Mouse (Mus musculus): ENCODE measurements at regions not wholly inside any gene's neighbourhood (a gene's known extent, or its start where the extent isn't known, plus 50 kb on each side); places are given as distances from the start of the nearest gene placed in this dataset.

DNA sequence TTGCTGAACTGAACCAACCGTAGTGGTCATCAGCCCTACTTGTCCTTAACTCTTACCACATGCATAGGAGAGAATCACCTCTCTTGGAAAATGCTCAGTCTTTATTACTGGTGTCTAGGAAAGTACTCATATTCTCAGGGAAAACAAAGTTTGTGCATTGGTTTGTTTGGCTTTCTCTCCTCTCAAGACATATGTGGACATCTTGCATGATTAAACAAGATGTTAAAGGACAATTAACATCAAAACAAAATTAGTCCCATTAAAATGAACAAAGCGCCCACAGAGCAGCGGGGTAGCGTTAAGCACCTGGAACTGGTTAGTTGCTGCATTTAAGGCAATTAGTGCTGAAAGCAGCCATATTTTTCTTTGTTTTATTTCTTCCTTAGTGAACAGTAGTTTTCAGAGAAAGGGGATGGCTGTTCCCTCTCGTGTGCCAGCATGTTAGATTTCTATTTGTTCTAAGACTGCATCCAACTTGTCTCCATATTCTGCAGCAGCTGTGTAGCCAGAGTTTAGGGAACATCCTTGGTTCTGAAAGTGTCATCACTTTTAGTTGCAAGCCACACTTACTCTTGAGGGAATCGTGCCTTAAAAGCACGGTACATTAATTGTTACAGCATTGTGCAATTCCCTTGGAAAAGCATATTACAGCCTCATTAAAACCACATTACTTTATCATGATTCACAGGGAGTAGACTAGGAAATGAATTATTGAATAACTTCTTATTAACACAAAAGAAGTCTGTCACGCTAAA is 137.7 kb downstream of the Ube2u start:
- no peak for DNase-seq (ENCODE audit: low read depth, low spot score)

DNA sequence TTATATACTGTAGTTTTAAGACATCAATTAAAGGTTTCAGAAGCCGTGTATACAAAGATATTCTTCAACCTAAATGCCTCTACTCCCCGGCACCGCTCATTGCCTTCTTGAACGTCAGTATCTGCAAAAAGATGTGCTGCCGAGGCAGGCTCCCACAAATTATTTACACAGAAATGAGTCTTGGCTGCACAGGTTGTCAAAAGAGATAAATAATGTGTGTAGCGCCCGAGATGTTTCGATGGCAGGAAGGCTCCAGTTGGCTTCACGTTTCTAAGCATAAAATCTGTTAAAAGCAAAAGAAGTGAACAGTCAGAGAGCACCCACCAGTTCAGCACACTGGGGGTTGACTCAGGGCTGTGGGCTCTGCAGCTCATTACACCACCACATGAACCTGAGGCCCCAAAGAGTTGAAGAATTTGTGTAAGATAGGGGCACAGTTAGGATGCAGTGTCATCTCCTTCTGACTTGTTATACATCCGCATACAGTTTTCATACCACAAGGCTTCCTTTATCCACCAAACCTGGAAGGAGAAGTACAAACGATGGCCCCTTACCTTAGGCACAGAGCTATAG is 138.4 kb downstream of the Ube2u start:
- no peak for DNase-seq (ENCODE audit: low read depth, low spot score)

DNA sequence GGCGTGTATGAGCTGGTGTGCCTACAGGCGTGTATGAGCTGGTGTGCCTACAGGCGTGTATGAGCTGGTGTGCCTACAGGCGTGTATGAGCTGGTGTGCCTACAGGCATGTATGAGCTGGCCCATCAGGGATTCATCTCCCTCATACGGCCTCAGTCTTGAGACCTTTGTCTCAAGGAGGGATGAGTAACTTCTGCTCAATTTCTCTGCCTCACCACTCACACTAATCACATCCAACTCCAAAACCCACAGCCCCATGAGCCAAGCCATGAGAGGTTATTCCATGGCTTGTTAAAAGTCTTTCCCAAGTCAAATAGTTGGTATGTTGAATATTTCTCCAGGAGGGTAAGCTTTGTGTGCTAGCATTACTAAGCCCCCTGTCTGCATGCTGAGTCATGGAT is 146.0 kb downstream of the Ube2u start:
- DNase-seq (ENCODE audit: low read depth, low spot score), result no peak

DNA sequence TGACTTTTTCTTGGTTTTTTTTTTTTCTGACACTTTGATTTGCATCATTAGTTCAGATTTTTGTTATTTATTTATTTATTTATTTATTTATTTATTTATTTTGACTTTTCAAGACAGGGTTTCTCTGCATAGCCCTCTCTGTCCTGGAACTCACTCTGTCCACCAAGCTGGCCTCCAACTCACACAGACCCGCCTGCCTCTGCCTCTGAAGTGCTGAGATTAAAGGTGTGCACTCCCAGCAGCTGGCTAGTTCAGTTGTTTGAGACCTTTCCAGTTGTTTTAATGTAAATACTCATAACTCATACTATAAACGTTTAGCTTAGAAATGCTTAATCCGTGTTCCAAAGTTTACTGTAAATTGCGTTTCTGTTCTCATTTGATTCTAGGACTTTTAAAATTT is 147.9 kb downstream of the Ube2u start:
- no peak for DNase-seq (ENCODE audit: low read depth, low spot score)

DNA sequence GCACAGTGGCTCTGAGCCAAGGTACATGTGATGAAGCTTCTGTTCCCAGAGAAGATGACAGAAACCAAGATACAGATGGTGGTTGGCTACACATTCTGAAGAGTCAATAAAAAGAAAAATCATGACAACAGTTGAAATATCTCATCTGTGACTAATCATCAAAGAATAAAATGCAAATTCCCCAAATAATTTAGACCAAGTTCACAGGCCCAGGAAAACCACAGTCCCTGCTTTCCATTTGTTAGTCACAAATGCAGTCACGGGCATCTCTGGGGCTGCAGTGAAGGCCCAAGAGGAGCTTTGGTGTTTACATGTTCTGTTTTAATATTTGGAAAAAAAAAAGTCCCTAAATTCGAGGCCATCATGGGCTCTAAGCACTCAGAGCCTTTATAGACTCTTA is 142.1 kb upstream of the Cachd1 start:
- no peak for DNase-seq (ENCODE audit: low read depth, low spot score)

DNA sequence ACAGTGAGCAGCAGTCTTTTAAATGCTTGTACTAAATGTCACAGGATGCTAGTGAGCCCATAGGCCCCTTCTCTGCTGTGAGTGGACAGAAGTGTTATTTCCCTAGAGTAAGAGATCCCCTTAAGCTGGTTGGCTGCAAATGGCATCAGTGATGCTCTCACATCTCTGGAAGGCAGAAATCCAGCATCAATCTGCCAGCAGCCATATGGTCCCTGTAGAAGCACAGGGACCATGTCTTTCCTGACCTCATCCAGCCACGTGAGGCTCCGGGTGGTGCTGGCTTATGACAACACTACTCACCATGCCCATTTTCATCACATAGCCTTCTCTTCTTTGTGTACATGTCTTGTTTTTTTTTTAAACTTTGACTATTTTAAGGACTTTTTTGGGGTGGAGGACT is 138.9 kb upstream of the Cachd1 start:
- DNase-seq (ENCODE audit: low read depth, low spot score), result no peak

DNA sequence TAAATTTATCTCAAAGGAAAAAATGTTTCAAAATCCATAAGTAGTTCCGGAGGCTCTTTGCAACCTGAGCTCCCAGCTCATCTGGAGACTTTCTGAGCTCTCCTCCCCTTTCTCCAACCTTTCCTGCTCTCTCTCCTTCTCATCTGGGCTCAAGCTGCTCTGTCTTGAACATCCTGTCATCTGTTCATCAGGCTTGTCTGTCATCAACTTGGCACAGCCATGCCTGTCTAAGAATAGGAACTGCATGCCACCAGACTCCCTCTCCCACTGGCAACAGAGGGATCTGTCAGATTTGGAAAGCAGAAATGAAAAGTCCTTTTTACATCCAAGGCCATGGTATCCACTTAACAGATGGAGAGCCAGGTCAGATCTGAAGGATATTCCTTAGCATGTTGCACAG is 115.3 kb upstream of the Cachd1 start:
- no peak for DNase-seq (ENCODE audit: low read depth, low spot score)

DNA sequence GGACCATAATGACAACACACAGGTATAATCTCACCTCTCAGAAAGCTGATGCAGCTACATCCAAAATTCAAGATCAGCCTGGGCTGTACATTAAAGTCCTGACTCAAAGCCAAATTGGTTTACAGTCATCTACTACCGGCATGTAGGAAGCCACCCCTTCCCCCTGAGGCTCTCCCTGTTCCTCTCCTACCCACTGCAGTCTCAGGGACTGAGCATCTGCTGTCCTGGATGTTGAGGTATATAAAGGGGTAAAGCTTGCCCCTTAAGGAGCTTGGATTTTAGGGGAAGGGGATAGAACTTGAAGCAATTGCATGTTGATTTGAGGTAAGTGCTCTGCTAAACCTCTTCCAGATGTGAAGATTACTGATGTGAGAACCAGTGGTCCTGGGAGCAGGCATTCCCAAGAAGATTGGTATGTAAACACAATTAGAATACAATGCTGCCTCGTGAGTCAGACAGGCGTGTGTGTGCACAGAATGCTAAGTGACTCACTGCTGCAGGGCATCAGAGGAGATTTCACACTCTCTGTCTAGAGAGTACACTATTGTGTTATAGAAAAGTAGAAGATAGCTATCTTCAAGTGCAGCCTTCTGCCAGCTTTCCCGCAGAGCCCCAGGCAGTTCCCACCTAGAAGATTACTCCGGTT is 111.7 kb upstream of the Cachd1 start:
- DNase-seq (ENCODE audit: low read depth, low spot score), result no peak

DNA sequence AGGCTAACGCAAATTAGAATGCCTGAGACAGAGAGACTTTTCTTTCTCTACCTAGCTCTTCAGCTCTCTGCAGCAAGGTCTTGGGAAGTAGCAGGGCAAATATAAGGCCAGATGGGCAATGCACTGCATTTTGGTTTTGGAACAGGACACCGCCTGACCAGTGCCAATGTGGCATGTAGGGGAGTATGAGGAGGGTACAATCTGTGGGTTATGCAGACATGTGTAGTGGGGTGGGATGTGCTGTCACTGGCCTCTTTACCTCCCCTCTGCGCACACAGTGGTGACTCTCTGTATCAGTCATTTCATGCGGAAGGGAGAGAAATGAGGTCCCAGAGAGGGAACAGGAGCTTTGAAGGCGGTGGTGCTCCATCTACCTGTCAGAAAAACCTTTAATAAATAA is 105.9 kb upstream of the Cachd1 start:
- no peak for DNase-seq (ENCODE audit: low read depth, low spot score)

DNA sequence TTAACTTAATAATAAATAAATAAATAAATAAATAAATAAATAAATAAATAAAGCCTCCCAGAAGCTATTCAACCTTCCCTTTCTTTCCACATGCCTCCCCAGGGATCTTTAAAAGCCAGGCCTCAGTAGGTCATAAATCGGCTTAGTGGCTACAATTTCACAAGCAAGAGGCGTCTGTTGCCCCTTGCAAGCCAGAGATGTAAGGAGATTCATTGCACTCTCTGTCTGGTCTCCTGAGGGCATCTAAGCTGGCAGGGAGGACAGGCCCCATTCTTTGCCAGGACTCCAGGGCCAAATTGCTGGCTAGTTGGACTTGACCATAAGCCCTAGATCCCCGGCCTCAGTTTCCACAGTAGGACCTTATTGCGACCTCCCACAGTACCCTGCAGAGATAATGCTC is 101.6 kb upstream of the Cachd1 start:
- DNase-seq (ENCODE audit: low read depth, low spot score), result no peak

DNA sequence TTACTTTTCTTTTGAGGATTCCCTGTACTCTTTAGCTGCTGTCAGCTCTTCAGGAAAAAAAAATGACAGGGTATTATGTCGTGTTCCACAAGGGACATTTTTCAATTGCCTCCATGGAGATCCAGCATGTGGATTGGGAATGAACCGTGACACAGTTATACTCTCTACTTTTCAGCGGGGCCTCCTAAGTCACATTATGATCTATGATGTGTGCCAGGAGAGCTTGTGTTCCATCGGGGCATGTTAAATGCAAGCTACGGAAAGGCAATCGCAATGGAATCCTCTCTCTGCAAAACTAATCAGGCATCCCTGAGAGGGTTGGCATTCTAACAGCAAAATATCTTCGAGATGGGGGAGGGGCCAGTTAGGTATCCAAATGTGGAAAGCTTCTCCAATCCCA is 92.7 kb upstream of the Cachd1 start:
- no peak for DNase-seq (ENCODE audit: low read depth, low spot score)

DNA sequence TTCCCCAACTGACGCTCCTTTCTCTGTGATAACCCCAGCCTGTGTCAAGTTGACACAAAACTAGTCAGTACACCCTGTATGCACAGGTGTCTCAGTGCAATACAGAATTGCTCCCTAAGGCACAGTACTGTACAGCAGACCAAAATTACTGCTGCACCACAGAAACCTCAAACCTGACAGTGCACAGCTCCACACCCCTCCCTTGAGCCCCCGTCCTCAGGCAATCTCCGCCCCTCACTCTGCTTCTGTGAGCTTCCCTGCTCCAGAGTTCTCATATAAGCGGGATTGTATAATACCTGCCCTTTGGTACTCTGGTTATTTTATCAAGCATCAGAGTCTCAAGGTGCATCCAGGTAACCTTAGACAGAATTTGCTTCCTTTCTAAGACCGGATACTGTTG is 76.5 kb upstream of the Cachd1 start:
- no peak for DNase-seq (ENCODE audit: low read depth, low spot score)

DNA sequence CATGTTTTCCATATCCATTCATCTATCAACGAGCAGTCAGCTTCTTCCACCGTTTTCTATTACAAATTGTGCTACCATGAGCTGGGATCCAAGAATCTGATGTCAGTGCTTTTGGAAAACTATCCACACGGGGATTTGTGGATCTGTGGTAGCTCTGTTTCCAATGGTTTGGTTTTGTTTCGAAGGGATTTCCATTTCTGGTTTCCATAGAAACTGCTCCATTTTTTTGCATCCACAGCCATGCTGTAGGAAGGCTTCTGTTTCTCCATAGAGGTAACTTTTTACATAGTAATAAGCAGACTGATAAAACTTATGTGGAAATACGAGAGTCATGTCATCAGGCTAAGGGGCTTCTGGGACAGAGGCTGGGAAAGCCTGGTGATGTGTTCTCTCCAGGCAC is 76.1 kb upstream of the Cachd1 start:
- no peak for DNase-seq (ENCODE audit: low read depth, low spot score)

DNA sequence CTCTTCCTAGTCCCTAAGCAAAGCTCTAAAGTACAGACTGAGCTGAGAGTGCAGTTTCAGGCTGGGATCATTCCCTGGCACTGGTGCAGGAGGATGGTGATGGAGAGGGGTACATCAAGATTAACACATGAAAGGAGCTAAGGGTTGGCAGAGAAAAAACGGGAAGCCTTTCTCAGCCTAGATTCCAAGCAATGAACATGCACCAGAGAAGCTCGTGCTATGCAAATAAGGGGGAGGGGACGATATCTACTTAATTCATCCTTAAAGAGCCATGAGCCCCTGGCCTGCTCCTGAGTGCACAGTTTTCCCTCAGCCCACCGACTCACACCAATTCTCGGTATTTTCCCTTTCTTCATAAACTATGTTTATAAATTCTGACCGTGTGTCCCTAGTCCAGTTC is 70.5 kb upstream of the Cachd1 start:
- DNase-seq (ENCODE audit: low read depth, low spot score), result no peak

DNA sequence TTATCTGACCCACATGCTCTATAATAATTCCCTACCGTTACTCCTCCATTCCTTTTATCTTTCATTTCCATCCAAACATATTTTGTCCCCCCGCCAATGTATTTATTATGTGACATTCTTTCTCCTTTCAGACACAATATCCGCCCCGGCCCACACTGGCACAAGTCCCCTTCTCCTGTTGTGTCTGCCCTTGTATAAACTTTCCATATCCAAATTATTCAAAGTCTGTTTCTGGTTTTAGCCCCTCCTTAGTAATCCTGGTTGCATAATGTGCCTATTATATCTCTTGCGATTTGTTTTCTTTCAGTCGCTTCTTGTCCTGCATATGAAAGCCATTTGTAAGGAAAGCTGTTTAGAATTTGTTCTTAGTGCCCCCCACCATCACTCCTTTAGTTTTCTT is 69.3 kb upstream of the Cachd1 start:
- DNase-seq (ENCODE audit: low read depth, low spot score), result no peak

DNA sequence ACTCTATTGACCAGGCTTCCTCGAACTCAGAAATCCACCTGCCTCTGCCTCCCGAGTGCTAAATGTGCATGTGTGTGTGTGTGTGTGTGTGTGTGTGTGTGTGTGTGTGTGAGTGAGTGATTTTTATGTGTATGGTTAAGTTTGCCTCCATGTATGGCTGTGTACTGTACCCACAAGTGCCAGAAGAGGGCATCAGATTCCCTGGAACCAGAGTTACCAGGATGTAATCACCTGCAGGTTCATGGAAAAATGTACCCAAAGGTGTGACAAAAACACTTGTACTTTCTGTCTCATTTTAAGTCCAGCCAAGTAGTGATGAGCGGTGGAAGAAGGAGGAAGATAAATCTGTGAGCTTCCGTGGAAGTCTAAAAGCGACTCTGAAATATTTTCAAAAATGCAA is 68.2 kb upstream of the Cachd1 start:
- no peak for DNase-seq (ENCODE audit: low read depth, low spot score)

DNA sequence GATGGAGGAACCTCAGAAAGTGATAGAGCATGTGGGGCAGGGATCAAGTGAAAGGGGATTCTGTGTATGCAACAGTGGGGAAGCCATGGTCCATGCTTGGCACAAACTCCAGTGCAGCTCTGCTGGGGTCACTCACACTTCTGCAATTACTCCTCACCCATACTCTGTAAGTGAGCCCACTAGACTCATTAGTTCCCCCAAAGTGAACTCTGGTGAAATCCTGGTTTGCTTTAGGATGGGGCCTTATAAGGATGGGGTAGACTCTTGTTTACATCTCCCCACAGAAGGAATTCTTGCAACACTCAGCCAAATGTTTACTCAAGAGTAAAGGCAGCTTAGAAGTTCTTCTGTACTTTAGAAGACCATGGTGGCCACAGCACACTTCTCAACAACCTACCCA is 62.2 kb upstream of the Cachd1 start:
- DNase-seq (ENCODE audit: low read depth, low spot score), result no peak

DNA sequence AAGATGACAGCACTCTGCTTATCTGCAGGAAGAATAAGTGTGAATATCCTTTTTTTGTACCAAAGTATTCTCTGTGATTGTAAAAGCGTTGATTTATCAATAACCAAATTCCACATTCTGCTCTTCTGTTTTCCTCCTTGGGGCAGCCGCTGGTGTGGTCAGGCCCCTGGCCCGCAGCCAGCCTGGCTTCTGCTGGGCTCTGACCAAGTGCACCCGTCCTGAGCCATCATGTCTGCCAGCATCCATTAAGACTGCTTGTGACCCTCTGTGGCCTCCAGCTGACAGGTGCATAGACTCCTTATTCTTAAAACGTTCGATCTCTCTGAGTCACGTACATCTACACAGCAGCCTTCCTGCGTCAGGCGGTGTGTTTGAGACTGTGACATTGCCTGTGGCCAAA is 58.9 kb upstream of the Cachd1 start:
- DNase-seq (ENCODE audit: low read depth, low spot score), result no peak

DNA sequence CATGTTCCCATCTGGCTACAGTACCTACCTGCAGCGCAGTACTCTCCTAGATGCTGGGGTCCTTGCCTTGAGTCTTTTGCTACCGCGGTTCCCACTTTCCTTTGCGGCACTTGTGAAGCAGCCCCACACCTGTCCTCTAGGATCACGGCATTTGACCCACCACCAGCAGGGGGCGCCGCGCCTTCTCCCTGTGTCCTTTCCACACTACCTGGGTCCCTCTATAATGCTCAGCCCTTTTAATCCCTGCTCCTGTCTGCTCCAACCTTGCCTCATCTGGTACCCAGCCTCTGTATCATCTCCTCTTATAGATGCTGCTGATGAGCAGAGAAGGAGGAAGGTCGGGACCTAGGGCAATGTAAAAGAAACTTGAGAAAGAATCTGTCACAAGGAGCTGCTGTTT is 53.9 kb upstream of the Cachd1 start:
- peak; percentile 22 for DNase-seq (ENCODE audit: low read depth, low spot score)

DNA sequence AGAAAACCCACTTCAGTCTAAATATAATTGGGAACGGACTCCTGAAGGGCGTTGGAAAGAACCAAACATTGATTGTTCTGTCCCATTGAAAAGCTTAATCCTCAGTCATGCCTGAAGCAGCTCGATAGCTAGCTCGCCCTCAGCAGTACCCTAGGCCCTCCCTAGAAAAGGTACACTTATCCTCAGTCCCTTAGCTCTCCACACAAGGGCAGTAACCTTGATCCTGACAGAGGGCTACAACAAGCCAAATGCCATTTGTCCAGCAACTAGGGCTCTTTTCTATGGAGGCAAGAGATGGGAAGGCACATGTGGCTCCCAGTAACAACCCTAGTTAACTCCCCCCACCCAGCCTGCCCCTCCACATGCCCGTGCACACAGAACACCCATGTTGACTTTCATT is 53.4 kb upstream of the Cachd1 start:
- no peak for DNase-seq (ENCODE audit: low read depth, low spot score)

DNA sequence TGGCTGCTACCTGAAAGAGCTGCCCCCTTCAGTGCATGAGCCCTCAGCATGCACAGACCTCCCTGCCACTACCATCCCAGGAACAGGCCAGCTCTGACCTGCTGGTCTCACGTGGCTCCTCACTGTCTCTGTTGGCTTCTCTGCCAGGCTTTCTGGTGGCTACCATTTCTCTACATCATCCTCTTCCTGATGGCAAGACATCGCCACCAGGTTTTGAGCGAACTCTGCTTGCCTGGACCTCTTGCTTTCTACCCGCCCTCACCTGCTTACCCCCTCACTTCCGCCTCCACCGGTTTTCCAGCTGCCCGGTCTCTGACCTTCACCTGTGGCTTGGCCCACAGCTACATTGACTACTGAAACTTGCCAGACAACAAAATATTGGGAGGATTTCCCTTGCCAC is 50.7 kb upstream of the Cachd1 start:
- no peak for DNase-seq (ENCODE audit: low read depth, low spot score)

DNA sequence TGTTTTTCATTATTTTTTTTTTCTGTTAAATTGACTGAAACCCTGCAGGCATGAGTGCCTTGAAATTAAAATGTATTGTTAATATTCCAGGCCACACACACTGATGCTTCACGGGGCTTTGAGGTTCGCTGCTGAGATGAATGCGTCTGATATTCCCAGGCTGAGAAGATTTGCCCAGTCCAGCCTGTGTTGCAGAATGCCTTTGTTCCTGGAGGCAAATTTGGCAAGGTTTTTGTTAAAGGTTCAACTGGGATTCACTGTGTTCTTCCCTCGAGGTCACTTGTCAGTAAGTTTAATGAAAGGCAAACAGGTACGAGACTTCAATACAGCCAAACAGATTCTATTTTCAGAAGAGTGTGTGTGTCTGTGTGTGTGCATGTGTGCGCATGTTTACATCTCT is 50.0 kb upstream of the Cachd1 start:
- no peak for DNase-seq (ENCODE audit: low read depth, low spot score)
